Mouse (Mus musculus): ENCODE measurements around the gene Fbxo21. TPM values are rescaled to one million over a fixed set of nuclear protein-coding genes. Genes with fewer than 3 reads are reported as not detected.

The Fbxo21 gene
- polyA plus RNA-seq, 1 experiment, result 0.06 TPM

DNA sequence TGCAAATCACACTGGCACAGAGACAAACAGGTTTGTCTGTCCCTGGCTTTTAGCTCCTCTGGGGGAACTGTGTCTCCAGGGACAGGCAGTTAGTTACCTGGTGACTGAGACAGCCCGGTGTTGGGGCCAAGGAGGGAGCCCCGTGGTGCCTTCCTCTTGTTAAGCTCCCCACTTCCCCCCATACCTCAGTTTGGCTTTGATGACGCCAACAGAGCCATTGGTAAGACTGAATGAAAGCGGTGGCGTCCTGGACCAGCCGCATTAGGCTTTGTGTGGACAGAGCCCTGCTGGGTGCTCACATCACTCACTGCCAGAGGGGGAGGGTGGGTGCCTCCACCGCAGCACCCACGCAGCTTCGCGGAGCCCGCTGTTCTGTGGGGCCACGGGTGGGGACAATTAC lies 49.4 kb downstream of the Fbxo21 start:
- TF ChIP-seq TAL1 (IDR thresholded peaks at IDR 0.05; ENCODE audit: low read length) (no peak), GATA1 (IDR thresholded peaks at IDR 0.05; ENCODE audit: low read length) (no peak)
- Histone ChIP-seq H3K9me3 (ENCODE audit: control insufficient read depth, low read length) (peaks cover 6% of the 10 kb centered on the region; the same call in 1 of the 2 replicates), H3K4me3 (replicated peaks) (no peak overlapping the region), H3K4me1 (ENCODE audit: control insufficient read depth) (peaks cover 3% of the 10 kb centered on the region), H3K36me3 (ENCODE audit: control insufficient read depth) (no peaks in the 10 kb centered on the region), H3K27me3 (ENCODE audit: control insufficient read depth) (peaks cover 59% of the 10 kb centered on the region)

DNA sequence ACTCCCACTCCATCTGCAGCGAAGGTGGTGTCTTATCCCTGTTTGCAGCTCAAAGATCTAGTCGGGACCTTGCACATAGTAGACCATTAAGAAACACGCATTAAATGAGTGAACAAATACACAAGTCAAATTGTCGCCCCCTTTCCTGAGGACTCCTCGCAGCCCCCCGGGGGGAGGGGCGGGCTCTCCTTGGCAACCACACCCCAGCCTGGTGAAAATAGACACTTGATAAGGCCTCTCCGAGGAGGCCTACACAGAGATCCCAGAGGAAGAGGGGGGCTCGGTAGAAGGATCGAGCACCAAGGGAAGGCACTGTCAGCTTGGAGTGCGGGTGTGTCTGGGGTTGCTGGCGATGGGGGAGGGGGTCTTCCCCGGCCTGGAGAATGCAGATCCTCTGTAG lies 49.8 kb downstream of the Fbxo21 start:
- H3K36me3 ChIP-seq (ENCODE audit: control insufficient read depth), result no peaks in the 10 kb centered on the region
- H3K4me1 ChIP-seq (ENCODE audit: control insufficient read depth), result peaks cover 3% of the 10 kb centered on the region
- TF ChIP-seq TAL1 (IDR thresholded peaks at IDR 0.05; ENCODE audit: low read length) (no peak), GATA1 (IDR thresholded peaks at IDR 0.05; ENCODE audit: low read length) (no peak)
- H3K4me3 ChIP-seq (replicated peaks), result no peak overlapping the region
- peaks cover 59% of the 10 kb centered on the region for H3K27me3 ChIP-seq (ENCODE audit: control insufficient read depth)
- H3K9me3 ChIP-seq (ENCODE audit: control insufficient read depth, low read length), result peaks cover 6% of the 10 kb centered on the region; the same call in 1 of the 2 replicates

GRCm38 (mm10) chr5:118027101-118027697 lies 50.7 kb downstream of the Fbxo21 start:
- H3K4me3 ChIP-seq (replicated peaks), result no peak overlapping the region
- H3K36me3 ChIP-seq (ENCODE audit: control insufficient read depth), result no peaks in the 10 kb centered on the region
- H3K4me1 ChIP-seq (ENCODE audit: control insufficient read depth), result peaks cover 3% of the 10 kb centered on the region
- peaks cover 62% of the 10 kb centered on the region for H3K27me3 ChIP-seq (ENCODE audit: control insufficient read depth)
- TF ChIP-seq TAL1 (IDR thresholded peaks at IDR 0.05; ENCODE audit: low read length) (no peak), GATA1 (IDR thresholded peaks at IDR 0.05; ENCODE audit: low read length) (no peak)
- H3K9me3 ChIP-seq (ENCODE audit: control insufficient read depth, low read length), result peaks cover 6% of the 10 kb centered on the region; the same call in 1 of the 2 replicates

DNA sequence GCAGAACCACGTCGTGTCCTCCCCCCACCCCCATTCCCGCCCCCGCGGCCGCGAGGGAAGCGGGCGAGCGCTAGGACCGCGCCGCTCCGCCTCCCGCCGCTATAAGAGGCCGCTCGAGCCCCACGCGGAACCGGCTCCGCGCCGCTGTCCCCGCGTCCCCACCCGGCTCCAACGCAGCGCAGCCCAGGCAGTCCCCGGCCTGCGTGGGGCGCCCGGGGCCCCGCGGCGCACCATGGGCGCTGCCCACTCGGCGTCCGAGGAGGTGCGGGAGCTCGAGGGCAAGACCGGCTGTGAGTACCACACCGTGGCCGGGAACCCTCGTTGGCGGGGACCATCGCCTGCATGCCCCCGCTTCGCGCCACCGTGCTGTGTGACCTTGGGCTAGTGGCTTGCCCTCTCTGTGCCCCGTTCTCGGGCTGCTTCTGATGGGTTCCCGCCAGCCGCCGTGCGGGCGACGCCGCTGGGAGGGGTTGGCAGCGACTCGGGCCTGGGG lies 51.2 kb downstream of the Fbxo21 start, which contains the start of gene Tesc:
Gene Tesc, plus strand, starts transcription at position 46 of the 493 bp plus-strand sequence.
- H3K27me3 ChIP-seq (ENCODE audit: control insufficient read depth), result peaks cover 62% of the 10 kb centered on the region
- peaks cover 3% of the 10 kb centered on the region for H3K4me1 ChIP-seq (ENCODE audit: control insufficient read depth)
- peaks cover 6% of the 10 kb centered on the region; the same call in 1 of the 2 replicates for H3K9me3 ChIP-seq (ENCODE audit: control insufficient read depth, low read length)
- H3K4me3 ChIP-seq (replicated peaks), result no peak within 1 kb of the TSS
- TF ChIP-seq GATA1 (IDR thresholded peaks at IDR 0.05; ENCODE audit: low read length) (no peak), TAL1 (IDR thresholded peaks at IDR 0.05; ENCODE audit: low read length) (no peak)
- H3K36me3 ChIP-seq (ENCODE audit: control insufficient read depth), result no peaks in the 10 kb centered on the region

DNA sequence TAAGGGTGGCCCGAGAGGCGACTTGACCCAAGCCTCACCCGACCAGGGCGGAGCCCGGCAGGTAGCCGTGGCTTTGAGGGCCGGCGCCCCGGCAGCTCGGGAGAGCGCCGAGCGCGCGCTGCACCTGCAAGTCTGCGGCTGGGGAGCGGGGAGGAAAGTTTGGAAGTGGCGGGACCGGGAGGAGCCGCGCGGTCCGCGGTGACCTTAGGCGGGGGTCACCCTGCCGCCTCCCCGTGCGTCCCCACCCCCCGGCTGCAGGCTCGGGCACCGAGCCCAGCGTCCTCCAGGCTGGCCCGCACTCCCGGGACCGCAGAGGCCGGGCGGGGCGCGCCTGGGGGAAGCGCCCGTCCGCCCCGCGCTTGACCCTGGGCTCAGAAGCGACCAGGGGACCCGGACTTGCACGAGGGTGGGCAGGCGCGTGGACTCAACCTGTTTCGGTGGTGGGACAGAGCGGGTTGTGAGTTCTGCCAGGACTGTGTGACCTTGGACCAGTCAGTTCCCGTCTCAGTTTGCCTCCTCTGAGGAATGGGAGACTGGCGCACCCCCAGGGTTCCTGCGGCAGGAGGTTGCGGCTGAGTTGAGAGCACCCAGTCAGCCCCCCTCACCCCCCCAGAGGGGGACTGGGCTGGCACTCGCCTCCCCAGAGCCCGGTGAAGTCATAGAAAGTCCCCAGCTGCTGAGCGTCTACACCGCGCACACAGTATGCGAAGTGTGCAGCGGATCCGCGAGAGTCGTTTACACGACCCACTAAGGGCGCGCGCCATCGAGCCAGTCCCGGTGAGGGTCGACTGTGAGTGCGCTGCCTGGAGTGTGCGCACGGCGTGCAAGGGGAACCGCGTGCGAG lies 51.9 kb downstream of the Fbxo21 start:
- peaks cover 3% of the 10 kb centered on the region for H3K4me1 ChIP-seq (ENCODE audit: control insufficient read depth)
- no peaks in the 10 kb centered on the region for H3K36me3 ChIP-seq (ENCODE audit: control insufficient read depth)
- H3K4me3 ChIP-seq (replicated peaks), result peak overlapping the region; percentile 11
- H3K9me3 ChIP-seq (ENCODE audit: control insufficient read depth, low read length), result peaks cover 6% of the 10 kb centered on the region; the same call in 1 of the 2 replicates
- peaks cover 62% of the 10 kb centered on the region for H3K27me3 ChIP-seq (ENCODE audit: control insufficient read depth)
- no peak for TF ChIP-seq GATA1 (IDR thresholded peaks at IDR 0.05; ENCODE audit: low read length)
- no peak for TF ChIP-seq TAL1 (IDR thresholded peaks at IDR 0.05; ENCODE audit: low read length)

DNA sequence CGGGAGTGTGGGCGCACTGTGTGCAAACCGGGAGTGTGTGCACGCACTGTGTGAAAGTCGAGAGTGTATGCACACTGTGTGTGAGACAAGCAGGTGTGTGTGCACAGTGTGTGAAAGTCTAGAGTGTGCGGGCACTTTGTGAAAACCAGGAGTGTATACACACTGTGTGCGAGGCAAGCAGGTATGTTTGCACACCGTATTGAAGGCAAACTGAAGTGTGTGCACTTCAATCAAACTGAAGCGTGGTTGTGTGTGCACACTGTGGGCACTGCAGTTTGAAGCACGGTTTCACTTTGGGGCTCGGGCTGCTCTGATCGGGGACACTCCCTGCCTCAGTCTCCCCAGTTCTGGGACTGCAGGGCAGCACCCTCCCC lies 52.5 kb downstream of the Fbxo21 start:
- peaks cover 6% of the 10 kb centered on the region; the same call in 1 of the 2 replicates for H3K9me3 ChIP-seq (ENCODE audit: control insufficient read depth, low read length)
- H3K36me3 ChIP-seq (ENCODE audit: control insufficient read depth), result no peaks in the 10 kb centered on the region
- H3K4me1 ChIP-seq (ENCODE audit: control insufficient read depth), result peaks cover 3% of the 10 kb centered on the region
- no peak for TF ChIP-seq GATA1 (IDR thresholded peaks at IDR 0.05; ENCODE audit: low read length)
- peak overlapping the region; percentile 11 for H3K4me3 ChIP-seq (replicated peaks)
- peaks cover 62% of the 10 kb centered on the region for H3K27me3 ChIP-seq (ENCODE audit: control insufficient read depth)

DNA sequence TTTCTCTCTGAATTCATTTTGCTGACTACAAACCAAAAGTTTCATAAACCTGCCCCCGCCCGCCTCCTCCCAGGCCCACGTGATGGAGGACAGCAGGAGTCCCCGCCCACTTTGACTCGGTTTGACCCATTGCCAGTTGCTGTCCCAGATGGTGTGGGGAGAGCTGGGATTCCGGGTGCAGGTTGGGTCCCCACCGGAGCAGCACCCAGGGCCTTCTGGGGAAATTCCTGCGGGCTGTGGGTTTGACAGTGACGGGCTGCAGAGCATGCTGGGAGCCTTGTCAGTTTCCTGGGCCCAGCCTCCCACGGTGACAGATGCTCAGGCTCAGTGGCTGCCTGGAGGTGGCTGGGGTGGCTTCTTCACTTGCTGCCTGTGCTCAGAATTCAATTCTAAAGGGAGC lies 52.9 kb downstream of the Fbxo21 start:
- peaks cover 6% of the 10 kb centered on the region; the same call in 1 of the 2 replicates for H3K9me3 ChIP-seq (ENCODE audit: control insufficient read depth, low read length)
- H3K4me3 ChIP-seq (replicated peaks), result no peak overlapping the region
- H3K4me1 ChIP-seq (ENCODE audit: control insufficient read depth), result peaks cover 3% of the 10 kb centered on the region

GRCm38 (mm10) chr5:118030022-118030675 lies 53.6 kb downstream of the Fbxo21 start:
- Histone ChIP-seq H3K36me3 (ENCODE audit: control insufficient read depth) (no peaks in the 10 kb centered on the region), H3K9me3 (ENCODE audit: control insufficient read depth, low read length) (peaks cover 6% of the 10 kb centered on the region; the same call in 1 of the 2 replicates), H3K27me3 (ENCODE audit: control insufficient read depth) (peaks cover 59% of the 10 kb centered on the region), H3K4me1 (ENCODE audit: control insufficient read depth) (peaks cover 3% of the 10 kb centered on the region), H3K4me3 (replicated peaks) (no peak overlapping the region)
- TF ChIP-seq GATA1 (IDR thresholded peaks at IDR 0.05; ENCODE audit: low read length) (no peak), TAL1 (IDR thresholded peaks at IDR 0.05; ENCODE audit: low read length) (no peak)

More for the DNA sequence above, 52.9 kb downstream of the Fbxo21 start:
- TF ChIP-seq TAL1 (IDR thresholded peaks at IDR 0.05; ENCODE audit: low read length), result no peak
- no peak for TF ChIP-seq GATA1 (IDR thresholded peaks at IDR 0.05; ENCODE audit: low read length)
- no peaks in the 10 kb centered on the region for H3K36me3 ChIP-seq (ENCODE audit: control insufficient read depth)
- peaks cover 60% of the 10 kb centered on the region for H3K27me3 ChIP-seq (ENCODE audit: control insufficient read depth)
